Mouse (Mus musculus) midbrain, embryonic 14.5 days (tissue): ENCODE measurements at regions not wholly inside any gene's neighbourhood (a gene's known extent, or its start where the extent isn't known, plus 50 kb on each side); places are given as distances from the start of the nearest gene placed in this dataset.

Experiments
- ATAC-seq: fragments of 200-750 bp; cut with Nextera tagmentation; 2 replicates; pipeline ENCODE4 v1.8.0; 2017; ENCODE audit warnings: moderate number of reproducible peaks, moderate library complexity; ENCODE audit not compliant: low FRiP score, low TSS enrichment
- DNase-seq: peaks from one replicate; pipeline ENCODE4 v3.0.0-alpha.2; 2015
- H3K27ac ChIP-seq: fragments of 300-500 bp; sonication (generic); replicated peaks from 2 replicates; pipeline ENCODE4 v1.5.1; 2014; ENCODE audit warnings: mild to moderate bottlenecking, low read depth, low read length, moderate library complexity
- H3K27me3 ChIP-seq: fragments of 300-500 bp; sonication (generic); 2 replicates; pipeline ENCODE4 v1.6.1; 2014; ENCODE audit warnings: low read length, control low read depth, mixed read lengths; ENCODE audit not compliant: control insufficient read depth, insufficient read depth
- H3K36me3 ChIP-seq: fragments of 300-500 bp; sonication (generic); 2 replicates; pipeline ENCODE4 v1.6.1; 2014; ENCODE audit warnings: low read length, control low read depth; ENCODE audit not compliant: control insufficient read depth, insufficient read depth
- H3K4me1 ChIP-seq: fragments of 300-500 bp; sonication (generic); 2 replicates; pipeline ENCODE4 v1.6.1; 2014; ENCODE audit warnings: mild to moderate bottlenecking, antibody characterized with exemption, low read length, control low read depth; ENCODE audit not compliant: control insufficient read depth, insufficient read depth
- H3K4me2 ChIP-seq: fragments of 300-500 bp; sonication (generic); 2 replicates; pipeline ENCODE4 v1.6.1; 2014; ENCODE audit warnings: mild to moderate bottlenecking, low read length, moderate library complexity
- H3K4me3 ChIP-seq: fragments of 300-500 bp; sonication (generic); replicated peaks from 2 replicates; pipeline ENCODE4 v1.5.1; 2014; ENCODE audit warnings: low read depth, low read length
- H3K9ac ChIP-seq: fragments of 300-500 bp; sonication (generic); replicated peaks from 2 replicates; pipeline ENCODE4 v1.6.1; 2014; ENCODE audit warnings: mild to moderate bottlenecking, low read length, moderate library complexity
- H3K9me3 ChIP-seq: fragments of 300-500 bp; sonication (generic); 2 replicates; pipeline ENCODE4 v1.6.1; 2016; ENCODE audit warnings: low read length, control low read depth, mixed read lengths; ENCODE audit not compliant: control insufficient read depth
- WGBS: fragments of 180-500 bp; shearing (Covaris S2); extraction: QIAGEN DNeasy Blood & Tissue Kit; methylation state at CpG from one replicate; pipeline ENCODE4 v1.1.7; 2014; 5-methylcytosine and 5-hydroxymethylcytosine counted together

- no peaks in the 10 kb centered on the region for H3K27me3 ChIP-seq
- H3K9ac ChIP-seq, result no peak overlapping the region
- DNase-seq, result no peak
- no peak overlapping the region for H3K4me2 ChIP-seq
- no peaks in the 10 kb centered on the region for H3K9me3 ChIP-seq
- H3K4me3 ChIP-seq, result no peak overlapping the region
- no peak for ATAC-seq
- WGBS, result 69% methylated on average over 6 of the region's 6 CpGs
- no peak overlapping the region for H3K27ac ChIP-seq
- H3K4me1 ChIP-seq, result no peaks in the 10 kb centered on the region
- H3K36me3 ChIP-seq, result no peaks in the 10 kb centered on the region
Observed at GRCm38 (mm10) chr2:46450698-46451097, 1333.5 kb upstream of the Zeb2 start.

GRCm38 (mm10) chr2:46445306-46445705 lies 1328.1 kb upstream of the Zeb2 start:
- Histone ChIP-seq H3K9ac (no peak overlapping the region), H3K4me2 (no peak overlapping the region), H3K36me3 (no peaks in the 10 kb centered on the region), H3K4me3 (no peak overlapping the region), H3K27ac (no peak overlapping the region), H3K4me1 (no peaks in the 10 kb centered on the region), H3K27me3 (no peaks in the 10 kb centered on the region), H3K9me3 (no peaks in the 10 kb centered on the region)
- DNase-seq (no peak), ATAC-seq (no peak)
- 61% methylated on average over 3 of the region's 3 CpGs for WGBS

DNA sequence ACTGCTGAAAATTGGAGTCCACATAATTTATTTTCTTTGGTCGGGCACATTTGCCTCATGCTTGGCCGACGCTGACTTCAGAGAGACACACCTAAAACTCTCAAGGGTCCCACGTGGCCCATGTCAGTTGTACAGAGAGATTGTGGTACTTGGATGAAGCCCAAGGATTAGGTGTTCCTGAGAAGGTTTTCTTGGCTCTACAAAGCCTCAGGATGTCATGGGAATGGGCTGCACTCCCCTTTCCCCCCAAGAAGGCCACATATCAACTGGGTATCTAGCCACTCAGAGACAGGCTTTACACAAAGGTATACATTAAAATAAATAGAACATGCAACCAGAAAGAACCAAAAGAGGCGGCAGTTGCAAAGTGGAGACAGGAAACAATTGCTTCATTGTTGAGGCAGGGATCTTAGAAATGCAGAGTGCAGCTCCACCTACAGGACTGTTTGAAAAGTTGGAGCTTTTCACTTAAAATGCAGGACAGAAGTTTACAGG lies 1326.5 kb upstream of the Zeb2 start:
- Histone ChIP-seq H3K27ac (no peak overlapping the region), H3K27me3 (no peaks in the 10 kb centered on the region), H3K4me1 (no peaks in the 10 kb centered on the region), H3K9me3 (no peaks in the 10 kb centered on the region), H3K4me3 (no peak overlapping the region), H3K4me2 (0 out of 2 replicates have a peak overlapping the region, but pooled peaks have one; percentile 14), H3K36me3 (no peaks in the 10 kb centered on the region), H3K9ac (no peak overlapping the region)
- ATAC-seq, result 0 out of 2 replicates have a peak, but pooled peaks have one; percentile 43
- DNase-seq, result peak; percentile 83
- WGBS, result 33% methylated on average over 5 of the region's 5 CpGs

- no peak overlapping the region for H3K4me3 ChIP-seq
- H3K4me1 ChIP-seq, result no peaks in the 10 kb centered on the region
- DNase-seq (no peak), ATAC-seq (no peak)
- no peaks in the 10 kb centered on the region for H3K36me3 ChIP-seq
- no peak overlapping the region for H3K27ac ChIP-seq
- no peaks in the 10 kb centered on the region for H3K9me3 ChIP-seq
- H3K4me2 ChIP-seq, result 0 out of 2 replicates have a peak overlapping the region, but pooled peaks have one; percentile 14
- H3K27me3 ChIP-seq, result no peaks in the 10 kb centered on the region
- H3K9ac ChIP-seq, result no peak overlapping the region
- WGBS, result 58% methylated on average over 6 of the region's 6 CpGs
Observed at GRCm38 (mm10) chr2:46443061-46443685, 1326.0 kb upstream of the Zeb2 start.

- Histone ChIP-seq H3K4me3 (no peak overlapping the region), H3K4me1 (no peaks in the 10 kb centered on the region), H3K27ac (no peak overlapping the region), H3K4me2 (no peak overlapping the region), H3K9ac (no peak overlapping the region), H3K27me3 (no peaks in the 10 kb centered on the region), H3K36me3 (no peaks in the 10 kb centered on the region), H3K9me3 (no peaks in the 10 kb centered on the region)
- DNase-seq, result no peak
- 87% methylated on average over 6 of the region's 6 CpGs for WGBS
- no peak for ATAC-seq
Observed at GRCm38 (mm10) chr2:46442576-46442975, 1325.4 kb upstream of the Zeb2 start.

- ATAC-seq (no peak), DNase-seq (no peak)
- H3K4me2 ChIP-seq, result no peak overlapping the region
- no peaks in the 10 kb centered on the region for H3K9me3 ChIP-seq
- H3K27me3 ChIP-seq, result no peaks in the 10 kb centered on the region
- no peaks in the 10 kb centered on the region for H3K36me3 ChIP-seq
- no peak overlapping the region for H3K4me3 ChIP-seq
- H3K27ac ChIP-seq, result no peak overlapping the region
- H3K9ac ChIP-seq, result no peak overlapping the region
- 92% methylated on average over 8 of the region's 8 CpGs for WGBS
- H3K4me1 ChIP-seq, result no peaks in the 10 kb centered on the region
Observed at GRCm38 (mm10) chr2:46441927-46442326, 1324.7 kb upstream of the Zeb2 start.

- DNase-seq, result no peak
- H3K4me2 ChIP-seq, result no peak overlapping the region
- WGBS, result 93% methylated on average over 5 of the region's 5 CpGs
- H3K9ac ChIP-seq, result no peak overlapping the region
- no peaks in the 10 kb centered on the region for H3K4me1 ChIP-seq
- H3K4me3 ChIP-seq, result no peak overlapping the region
- ATAC-seq, result no peak
- H3K9me3 ChIP-seq, result no peaks in the 10 kb centered on the region
- no peaks in the 10 kb centered on the region for H3K27me3 ChIP-seq
- no peak overlapping the region for H3K27ac ChIP-seq
- no peaks in the 10 kb centered on the region for H3K36me3 ChIP-seq
Observed at GRCm38 (mm10) chr2:46441348-46441747, 1324.2 kb upstream of the Zeb2 start.

DNA sequence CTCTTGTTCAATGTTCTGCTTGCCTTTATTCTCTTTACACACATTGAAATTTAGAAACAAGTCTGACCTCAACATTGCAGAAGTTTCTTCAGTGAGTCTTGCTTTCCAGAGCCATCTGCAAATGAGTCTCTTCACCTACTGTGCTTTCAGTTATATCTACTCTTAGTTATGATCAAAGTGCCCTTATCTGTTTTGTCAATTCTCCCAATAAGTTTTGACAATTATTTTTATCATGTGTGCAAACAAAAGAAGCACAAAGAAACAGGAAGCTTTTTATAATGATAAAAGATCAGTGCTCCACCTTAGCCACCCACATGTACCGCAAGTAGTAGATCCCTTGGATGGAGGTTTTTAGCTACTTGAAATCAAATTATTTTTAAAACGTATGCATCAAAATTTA lies 1322.8 kb upstream of the Zeb2 start:
- H3K4me1 ChIP-seq, result no peaks in the 10 kb centered on the region
- no peak overlapping the region for H3K27ac ChIP-seq
- no peak overlapping the region for H3K9ac ChIP-seq
- WGBS, result 88% methylated on average over 2 of the region's 2 CpGs
- no peak overlapping the region for H3K4me3 ChIP-seq
- no peaks in the 10 kb centered on the region for H3K27me3 ChIP-seq
- no peak overlapping the region for H3K4me2 ChIP-seq
- no peak for ATAC-seq
- no peaks in the 10 kb centered on the region for H3K9me3 ChIP-seq
- no peaks in the 10 kb centered on the region for H3K36me3 ChIP-seq
- no peak for DNase-seq

GRCm38 (mm10) chr2:46418281-46418680 lies 1301.1 kb upstream of the Zeb2 start:
- DNase-seq, result no peak
- 100% methylated on average over 1 of the region's 1 CpGs for WGBS
- no peak for ATAC-seq

More at GRCm38 (mm10) chr2:46418281-46418680, 1301.1 kb upstream of the Zeb2 start:
- H3K9me3 ChIP-seq, result no peaks in the 10 kb centered on the region
- no peak overlapping the region for H3K27ac ChIP-seq
- H3K36me3 ChIP-seq, result no peaks in the 10 kb centered on the region
- H3K9ac ChIP-seq, result no peak overlapping the region
- H3K4me1 ChIP-seq, result no peaks in the 10 kb centered on the region
- H3K4me2 ChIP-seq, result no peak overlapping the region
- no peaks in the 10 kb centered on the region for H3K27me3 ChIP-seq
- H3K4me3 ChIP-seq, result no peak overlapping the region
